11 mouse cellular contexts compared by ENCODE assay signal in the genomic region with DNA sequence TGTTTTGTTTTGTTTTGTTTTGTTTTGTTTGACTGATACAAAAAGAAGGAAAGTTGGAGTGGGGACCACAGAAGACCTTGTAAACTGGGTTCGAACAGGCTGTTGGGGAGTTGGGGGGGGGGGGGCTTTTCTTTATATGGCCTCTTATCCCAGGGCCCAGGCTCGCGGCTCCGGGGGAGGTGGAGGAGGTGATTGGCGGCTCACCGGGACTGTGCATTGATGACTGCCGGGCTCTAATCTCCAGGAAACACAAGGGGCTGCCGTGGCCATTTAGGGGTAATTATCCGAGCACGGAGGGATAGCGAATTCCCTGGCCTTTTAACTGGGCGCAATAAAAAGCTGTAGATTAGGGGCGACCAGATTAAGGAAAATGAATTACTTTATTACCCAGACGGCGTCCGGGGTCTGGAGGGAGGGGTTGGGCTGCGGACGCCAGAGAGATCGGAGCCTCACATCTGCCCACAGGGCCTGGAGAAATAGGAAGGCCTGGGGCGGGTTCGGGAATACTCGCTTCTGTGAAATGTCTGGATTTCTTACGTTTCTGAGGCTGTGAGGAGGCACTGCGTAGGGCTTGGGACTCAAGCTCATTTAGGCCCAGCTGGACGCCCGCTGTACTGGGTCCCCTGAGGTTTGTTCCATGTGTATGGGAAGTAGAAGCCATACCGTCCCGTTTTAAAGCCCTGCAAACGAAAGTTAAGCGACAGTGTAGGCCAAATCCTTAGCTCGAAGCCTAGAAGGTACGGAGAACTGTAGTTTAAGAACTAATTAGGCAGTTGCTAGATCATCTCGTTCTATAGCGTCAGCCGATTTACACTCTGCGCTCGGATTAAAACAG. TPM values are rescaled to one million over a fixed set of nuclear protein-coding genes. Genes with fewer than 3 reads are reported as not detected.
A peak's percentile ranks its signal among the peaks of the same experiment; 100 is the strongest.
DNase-seq lines count a peak whose midpoint lies in the region; ATAC-seq lines count a peak whose summit lies in the region.
"Had no signal": no experiment of that assay in that cellular context is flagged by ENCODE, and none has a peak within 500 bp of the region (broad histone marks: within the 10 kb centered on the region; RNA-seq: fewer than 3 reads in every experiment).

No protein-coding gene starts in this region.

- no peaks in the 10 kb centered on the region for H3K36me3 ChIP-seq in intestine, embryonic 14.5 days (ENCODE audit: control insufficient read depth, insufficient read depth, low read length)
- H3K36me3 ChIP-seq in intestine, embryonic 16.5 days (ENCODE audit: control insufficient read depth, insufficient read depth, low read length): no peaks in the 10 kb centered on the region
- peaks cover 16% of the 10 kb centered on the region for H3K36me3 ChIP-seq in embryonic facial prominence, embryonic 10.5 days (replicated peaks)
- no peaks in the 10 kb centered on the region for H3K36me3 ChIP-seq in hindbrain, embryonic 12.5 days

- H3K27ac ChIP-seq in intestine, embryonic 14.5 days (ENCODE audit: low read depth): no peak overlapping the region
- no peak overlapping the region for H3K27ac ChIP-seq in intestine, embryonic 16.5 days (ENCODE audit: low read length)
- H3K27ac ChIP-seq in embryonic facial prominence, embryonic 10.5 days (replicated peaks): peak overlapping the region; percentile 80
- no peak overlapping the region for H3K27ac ChIP-seq in hindbrain, embryonic 12.5 days

- no peak overlapping the region for H3K9ac ChIP-seq in intestine, embryonic 14.5 days (ENCODE audit: low read length)
- H3K9ac ChIP-seq in intestine, embryonic 16.5 days (ENCODE audit: low read depth, low read length): no peak overlapping the region
- H3K9ac ChIP-seq in hindbrain, embryonic 12.5 days: no peak overlapping the region

- WGBS in intestine, embryonic 14.5 days: under 1% methylated on average over 37 of the region's 37 CpGs
- under 1% methylated on average over 37 of the region's 37 CpGs for WGBS in intestine, embryonic 16.5 days
- under 1% methylated on average over 37 of the region's 37 CpGs for WGBS in embryonic facial prominence, embryonic 10.5 days
- WGBS in hindbrain, embryonic 12.5 days: under 1% methylated on average over 37 of the region's 37 CpGs

- no peak overlapping the region for H3K4me3 ChIP-seq in intestine, embryonic 14.5 days (ENCODE audit: low read depth, low read length)
- no peak overlapping the region for H3K4me3 ChIP-seq in intestine, embryonic 16.5 days (ENCODE audit: low read length)
- peak overlapping the region; percentile 72 for H3K4me3 ChIP-seq in embryonic facial prominence, embryonic 10.5 days
- H3K4me3 ChIP-seq in hindbrain, embryonic 12.5 days: no peak overlapping the region
- H3K4me3 ChIP-seq: megakaryocyte, embryonic 14.5 days had no signal

- H3K9me3 ChIP-seq in intestine, embryonic 14.5 days (ENCODE audit: control insufficient read depth, low read length): peaks cover 5% of the 10 kb centered on the region; the same call in 1 of the 2 replicates
- H3K9me3 ChIP-seq in intestine, embryonic 16.5 days (ENCODE audit: control insufficient read depth, low read length): 0 out of 2 replicates have a peak, but pooled peaks cover 2% of the 10 kb centered on the region
- H3K9me3 ChIP-seq in embryonic facial prominence, embryonic 10.5 days: no peaks in the 10 kb centered on the region
- peaks cover 4% of the 10 kb centered on the region; the same call in 1 of the 2 replicates for H3K9me3 ChIP-seq in hindbrain, embryonic 12.5 days (replicated peaks)

- peaks cover 9% of the 10 kb centered on the region for H3K4me1 ChIP-seq in intestine, embryonic 14.5 days (replicated peaks; ENCODE audit: control insufficient read depth, insufficient read depth, low read length)
- peaks cover 20% of the 10 kb centered on the region for H3K4me1 ChIP-seq in intestine, embryonic 16.5 days (ENCODE audit: control insufficient read depth, insufficient read depth, low read length)
- peaks cover 86% of the 10 kb centered on the region for H3K4me1 ChIP-seq in embryonic facial prominence, embryonic 10.5 days
- H3K4me1 ChIP-seq in hindbrain, embryonic 12.5 days: peaks cover 53% of the 10 kb centered on the region

- no peak for ATAC-seq in intestine, embryonic 14.5 days (replicated peaks; ENCODE audit: low FRiP score, low TSS enrichment, low read depth)
- ATAC-seq in intestine, embryonic 16.5 days: no peak
- no peak for ATAC-seq in hindbrain, embryonic 12.5 days (ENCODE audit: low FRiP score)
- ATAC-seq in CD4-positive, CD25-positive, alpha-beta regulatory T cell, adult 4 months: no peak

- H3K4me2 ChIP-seq in intestine, embryonic 14.5 days (ENCODE audit: low read length): no peak overlapping the region
- H3K4me2 ChIP-seq in intestine, embryonic 16.5 days (ENCODE audit: low read depth, low read length): no peak overlapping the region
- peak overlapping the region; percentile 42 for H3K4me2 ChIP-seq in hindbrain, embryonic 12.5 days (replicated peaks)

- H3K27me3 ChIP-seq in intestine, embryonic 14.5 days (replicated peaks; ENCODE audit: control insufficient read depth, insufficient read depth, low read length): peaks cover 100% of the 10 kb centered on the region
- H3K27me3 ChIP-seq in intestine, embryonic 16.5 days (replicated peaks; ENCODE audit: control insufficient read depth, insufficient read depth, low read length): peaks cover 84% of the 10 kb centered on the region
- peaks cover 100% of the 10 kb centered on the region for H3K27me3 ChIP-seq in embryonic facial prominence, embryonic 10.5 days (replicated peaks; ENCODE audit: low read depth, poor library complexity, severe bottlenecking)
- H3K27me3 ChIP-seq in hindbrain, embryonic 12.5 days: peaks cover 91% of the 10 kb centered on the region

- peak; percentile 81 for DNase-seq in intestine, embryonic 14.5 days (ENCODE audit: low spot score)
- peak; percentile 70 for DNase-seq in embryonic facial prominence, embryonic 10.5 days (ENCODE audit: low spot score)
- peak; percentile 57 for DNase-seq in neural tube, embryonic 10.5 days (ENCODE audit: extremely low spot score, low spot score)
- no peak for DNase-seq in gastrocnemius, postnatal 4 days (ENCODE audit: low spot score in 2 of 2)
- DNase-seq in kidney, postnatal 36 days: no peak
- DNase-seq: gastrocnemius, postnatal 10 days; kidney, adult 18-20 months had no signal

RNA-seq across cellular contexts. Expression of a gene that starts 1.4 kb away (rescaled TPM):
- polyA plus RNA-seq in intestine, embryonic 14.5 days (2014; fragmentation: Nextera tagmentation; extraction: Ambion mirVana): 2.8 and 3.1 TPM in 2 replicates
- 2.1 and 2.4 TPM in 2 replicates for polyA plus RNA-seq in intestine, embryonic 16.5 days (2015; fragmentation: Nextera tagmentation; extraction: Ambion mirVana)
- 333 and 362 TPM in 2 replicates for polyA plus RNA-seq in embryonic facial prominence, embryonic 10.5 days (2016; fragmentation: Nextera tagmentation; extraction: Ambion mirVana)
- 95.6 and 118 TPM in 2 replicates for polyA plus RNA-seq in hindbrain, embryonic 12.5 days (2016; fragmentation: Nextera tagmentation; extraction: Ambion mirVana)
- total RNA-seq in gastrocnemius, postnatal 4 days (2021): 1 to 10 TPM; 4.0 to 5.1 TPM
- polyA plus RNA-seq in CD4-positive, CD25-positive, alpha-beta regulatory T cell, adult 4 months (2017; shearing (Covaris generic)): not detected

Comparison
In these comparisons a context has a peak if more than half of its experiments do, and no peak if none do; other contexts are left out.
1. DNase-seq: peak in intestine, embryonic 14.5 days (single experiment), embryonic facial prominence, embryonic 10.5 days (single experiment) and neural tube, embryonic 10.5 days (single experiment); none in gastrocnemius, postnatal 4 days (0 of 2) and kidney, postnatal 36 days (0 of 2).
2. RNA of a gene that starts 1.4 kb away (polyA plus RNA-seq): 333 to 362 TPM in embryonic facial prominence, embryonic 10.5 days and 95.6 to 118 TPM in hindbrain, embryonic 12.5 days; 2.8 to 3.1 TPM in intestine, embryonic 14.5 days, 2.1 to 2.4 TPM in intestine, embryonic 16.5 days and not detected in CD4-positive, CD25-positive, alpha-beta regulatory T cell, adult 4 months; every median in the first group is over 10 times any median in the second.